Mouse (Mus musculus) kidney, adult 2 months (tissue): Measurements from ENCODE around the gene Tnrc18.

Experiments
- CTCF ChIP-seq: fragments of 200-500 bp; conservative IDR thresholded peaks from 2 replicates; pipeline ENCODE4 v1.5.1; 2011; ENCODE audit warnings: low read depth, mild to moderate bottlenecking, control low read depth, low read length, moderate library complexity, mixed read lengths; ENCODE audit not compliant: insufficient read depth, insufficient read length
- POLR2A ChIP-seq: fragments of 200-500 bp; IDR thresholded peaks from one replicate; pipeline ENCODE4 v1.6.1; 2011; ENCODE audit warnings: low read depth, low read length, control low read depth

DNA sequence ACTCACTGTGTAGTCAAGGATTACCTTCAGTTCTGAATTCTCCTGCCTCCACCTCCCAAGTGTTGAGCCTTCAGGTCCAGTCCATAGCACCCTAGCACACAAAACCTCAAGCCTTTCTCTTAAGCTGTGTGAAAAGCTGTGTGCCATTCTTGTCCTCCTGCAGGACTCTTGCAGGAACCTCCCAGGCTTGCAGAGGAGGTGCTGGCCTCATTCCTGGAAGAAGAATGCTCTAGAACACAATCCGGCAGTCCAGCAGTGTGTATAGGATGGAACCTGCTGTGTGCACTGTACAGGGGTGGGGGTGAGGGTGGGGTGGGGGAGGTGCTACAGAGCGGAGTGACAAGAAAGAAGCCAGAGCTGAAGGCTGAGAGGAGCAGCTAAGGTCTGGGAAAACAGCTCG lies 30.7 kb upstream of the Tnrc18 start:
- TF ChIP-seq CTCF = no peak
- TF ChIP-seq POLR2A = no peak
